Mouse (Mus musculus) hindbrain, embryonic 16.5 days (tissue): ENCODE data around the gene Tenm4. TPM values are rescaled to one million over a fixed set of nuclear protein-coding genes. Genes with fewer than 3 reads are reported as not detected.

Experiments
- ATAC-seq: fragments of 200-750 bp; cut with Nextera tagmentation; 2 replicates; pipeline ENCODE4 v1.8.0; 2017; ENCODE audit warnings: moderate TSS enrichment, moderate library complexity
- H3K27ac ChIP-seq: fragments of 300-500 bp; sonication (generic); 2 replicates; pipeline ENCODE4 v1.5.1; 2014; ENCODE audit warnings: low read depth, mild to moderate bottlenecking, control low read depth, low read length, moderate library complexity
- H3K27me3 ChIP-seq: fragments of 300-500 bp; sonication (generic); replicated peaks from 2 replicates; pipeline ENCODE4 v1.6.1; 2014; ENCODE audit warnings: low read length; ENCODE audit not compliant: control insufficient read depth, insufficient read depth
- H3K36me3 ChIP-seq: fragments of 300-500 bp; sonication (generic); 2 replicates; pipeline ENCODE4 v1.6.1; 2014; ENCODE audit warnings: mild to moderate bottlenecking, low read length, moderate library complexity, mixed read lengths; ENCODE audit not compliant: control insufficient read depth, insufficient read depth
- H3K4me1 ChIP-seq: fragments of 300-500 bp; sonication (generic); 2 replicates; pipeline ENCODE4 v1.6.1; 2014; ENCODE audit warnings: low read depth, low read length; ENCODE audit not compliant: control insufficient read depth, insufficient read depth
- H3K4me2 ChIP-seq: fragments of 300-500 bp; sonication (generic); 2 replicates; pipeline ENCODE4 v1.6.1; 2014; ENCODE audit warnings: mild to moderate bottlenecking, low read length, control low read depth, moderate library complexity
- H3K4me3 ChIP-seq: fragments of 300-500 bp; sonication (generic); 2 replicates; pipeline ENCODE4 v1.5.1; 2014; ENCODE audit warnings: mild to moderate bottlenecking, low read length, control low read depth, moderate library complexity
- H3K9ac ChIP-seq: fragments of 300-500 bp; sonication (generic); 2 replicates; pipeline ENCODE4 v1.6.1; 2014; ENCODE audit warnings: low read depth, mild to moderate bottlenecking, control low read depth, low read length, moderate library complexity
- H3K9me3 ChIP-seq: fragments of 300-500 bp; sonication (generic); 2 replicates; pipeline ENCODE4 v1.6.1; 2014; ENCODE audit warnings: mild to moderate bottlenecking, low read length, moderate library complexity; ENCODE audit not compliant: control insufficient read depth
- WGBS: fragments of 180-500 bp; shearing (Covaris S2); extraction: QIAGEN DNeasy Blood & Tissue Kit; methylation state at CpG from one replicate; pipeline ENCODE4 v1.1.7; 2014; 5-methylcytosine and 5-hydroxymethylcytosine counted together
- polyA plus RNA-seq: library from polyadenylated mRNA; unstranded; fragments of >200 nt; fragmentation: Nextera tagmentation; extraction: Ambion mirVana; gene quantifications from 2 replicates; pipeline ENCODE4 v1.2.1, GENCODE M21; 2015

The Tenm4 gene
- polyA plus RNA-seq, 1 experiment from 2014 or later = 32.4 TPM

DNA sequence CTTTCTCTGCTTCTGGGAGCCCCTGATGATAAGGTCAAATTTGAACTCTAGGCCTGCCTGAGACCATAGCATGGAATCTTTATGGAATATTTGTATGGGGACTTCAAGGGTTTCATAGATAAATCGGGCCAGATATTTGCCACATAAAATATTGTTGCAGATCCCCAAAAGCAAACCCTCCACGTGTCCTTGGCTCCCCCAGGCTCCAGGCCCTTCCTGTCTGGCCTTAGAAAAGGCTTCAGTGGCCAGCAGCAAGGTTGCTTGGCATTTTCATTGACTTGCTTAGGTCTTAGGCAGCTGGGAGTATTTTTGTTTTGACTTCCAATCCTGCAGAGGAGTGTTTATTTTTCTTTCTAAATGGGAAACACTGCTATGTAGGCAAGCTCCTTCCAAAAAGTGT lies 477.6 kb downstream of the Tenm4 start:
- WGBS = 81% methylated on average over 2 of the region's 2 CpGs
- no peaks in the 10 kb centered on the region for H3K9me3 ChIP-seq
- H3K36me3 ChIP-seq = no peaks in the 10 kb centered on the region
- H3K27me3 ChIP-seq = peaks cover 2% of the 10 kb centered on the region; the same call in 1 of the 2 replicates
- no peak for ATAC-seq
- H3K9ac ChIP-seq = no peak overlapping the region
- H3K4me2 ChIP-seq = no peak overlapping the region
- H3K4me1 ChIP-seq = peaks cover 27% of the 10 kb centered on the region
- H3K27ac ChIP-seq = no peak overlapping the region
- H3K4me3 ChIP-seq = no peak overlapping the region

DNA sequence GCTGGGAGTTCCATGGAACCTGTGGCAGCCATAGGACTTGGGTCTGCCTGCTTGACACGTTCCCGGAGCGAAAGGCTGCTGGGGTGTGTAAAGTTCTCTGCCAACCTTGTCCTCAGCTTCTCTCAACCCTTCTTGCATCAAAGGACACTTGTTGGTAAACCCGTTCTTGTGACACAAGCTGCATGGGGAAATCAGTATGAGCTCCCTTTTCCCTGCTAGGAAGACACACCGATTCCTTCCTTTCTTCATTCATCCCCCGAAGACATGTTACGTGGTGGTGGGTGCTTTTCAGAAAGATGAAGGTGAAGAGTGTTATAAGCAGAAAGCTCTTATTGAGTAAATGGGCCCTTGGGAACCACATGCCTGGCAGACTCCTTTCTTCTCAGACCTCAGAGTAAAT lies 478.1 kb downstream of the Tenm4 start:
- no peaks in the 10 kb centered on the region for H3K9me3 ChIP-seq
- H3K4me1 ChIP-seq = peaks cover 24% of the 10 kb centered on the region
- H3K27me3 ChIP-seq = peaks cover 2% of the 10 kb centered on the region; the same call in 1 of the 2 replicates
- H3K9ac ChIP-seq = no peak overlapping the region
- no peak for ATAC-seq
- WGBS = 84% methylated on average over 7 of the region's 7 CpGs
- no peaks in the 10 kb centered on the region for H3K36me3 ChIP-seq
- H3K27ac ChIP-seq = no peak overlapping the region
- H3K4me3 ChIP-seq = no peak overlapping the region
- H3K4me2 ChIP-seq = no peak overlapping the region

- H3K9me3 ChIP-seq = no peaks in the 10 kb centered on the region
- WGBS = 19% methylated on average over 2 of the region's 2 CpGs
- no peak overlapping the region for H3K4me3 ChIP-seq
- peaks cover 2% of the 10 kb centered on the region; the same call in 1 of the 2 replicates for H3K27me3 ChIP-seq
- no peak overlapping the region for H3K9ac ChIP-seq
- peaks cover 21% of the 10 kb centered on the region for H3K4me1 ChIP-seq
- H3K27ac ChIP-seq = no peak overlapping the region
- no peak overlapping the region for H3K4me2 ChIP-seq
- no peaks in the 10 kb centered on the region for H3K36me3 ChIP-seq
- ATAC-seq = no peak
These were observed 479.4 kb downstream of the Tenm4 start for GRCm38 (mm10) chr7:96650435-96650834.

DNA sequence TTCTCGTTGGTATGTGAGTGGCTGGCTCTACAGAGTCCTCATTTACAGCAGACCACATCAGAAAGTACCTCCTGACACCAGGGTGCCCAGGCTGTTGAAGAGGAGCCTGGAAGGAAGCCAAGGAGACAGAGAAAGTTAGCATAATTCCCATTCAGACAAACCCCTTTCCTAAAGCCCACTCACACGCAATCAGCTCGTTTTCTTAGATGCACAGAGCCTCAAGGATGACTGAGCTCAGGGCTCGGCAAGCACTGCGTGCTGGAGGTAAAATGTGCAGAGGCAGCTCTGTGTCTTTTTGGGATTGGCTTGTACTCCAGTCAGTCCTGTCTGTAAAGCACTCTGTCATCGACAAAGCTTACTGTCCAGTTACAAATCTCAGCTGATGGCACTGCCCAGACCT lies 480.0 kb downstream of the Tenm4 start:
- Histone ChIP-seq H3K4me2 (no peak overlapping the region), H3K9me3 (no peaks in the 10 kb centered on the region), H3K27me3 (peaks cover 2% of the 10 kb centered on the region; the same call in 1 of the 2 replicates), H3K4me1 (peaks cover 21% of the 10 kb centered on the region), H3K27ac (no peak overlapping the region), H3K4me3 (no peak overlapping the region), H3K36me3 (no peaks in the 10 kb centered on the region), H3K9ac (no peak overlapping the region)
- no peak for ATAC-seq
- WGBS = 26% methylated on average over 6 of the region's 6 CpGs

DNA sequence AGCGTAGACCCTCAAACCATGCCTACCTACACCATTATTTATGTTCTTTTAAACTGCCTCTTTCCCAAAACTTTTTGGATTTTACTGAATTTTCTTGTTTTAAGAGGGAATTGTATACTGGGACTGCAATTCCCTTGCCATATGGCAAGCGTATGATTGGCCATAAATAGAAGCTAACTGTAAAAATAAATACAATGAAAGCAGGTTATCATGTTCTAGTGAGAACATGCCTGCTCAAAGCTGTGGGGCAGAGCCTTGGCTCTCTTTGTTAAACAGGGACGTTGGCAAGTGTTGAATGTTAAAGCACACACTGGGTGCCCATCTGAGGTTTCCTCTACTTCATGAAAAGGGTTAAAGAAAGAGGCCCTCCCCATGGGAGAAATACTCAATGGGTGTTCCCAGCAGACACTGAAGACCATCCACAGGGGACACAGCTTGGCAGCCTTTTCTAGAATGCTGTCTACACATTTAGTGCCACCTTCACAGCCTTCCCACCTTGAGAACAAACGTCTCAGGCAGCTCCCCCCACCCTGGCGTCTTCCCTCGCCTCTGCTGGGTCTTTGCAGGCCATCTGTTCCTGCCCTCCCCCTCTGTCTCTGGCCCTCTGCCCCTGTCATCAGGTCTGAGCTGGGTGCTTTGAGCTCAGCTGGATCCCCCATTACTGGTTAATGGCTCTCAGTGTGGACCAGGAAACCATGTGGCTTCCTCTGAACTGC lies 480.7 kb downstream of the Tenm4 start:
- Histone ChIP-seq H3K4me2 (no peak overlapping the region), H3K4me3 (no peak overlapping the region), H3K4me1 (peaks cover 21% of the 10 kb centered on the region), H3K36me3 (no peaks in the 10 kb centered on the region), H3K9ac (no peak overlapping the region), H3K27ac (no peak overlapping the region), H3K9me3 (no peaks in the 10 kb centered on the region), H3K27me3 (peaks cover 2% of the 10 kb centered on the region; the same call in 1 of the 2 replicates)
- WGBS = 34% methylated on average over 6 of the region's 6 CpGs
- ATAC-seq = peak; percentile 64

GRCm38 (mm10) chr7:96652844-96653243 lies 481.8 kb downstream of the Tenm4 start:
- Histone ChIP-seq H3K9me3 (no peaks in the 10 kb centered on the region), H3K9ac (no peak overlapping the region), H3K27me3 (no peaks in the 10 kb centered on the region), H3K4me3 (no peak overlapping the region), H3K4me1 (peaks cover 21% of the 10 kb centered on the region), H3K4me2 (no peak overlapping the region), H3K36me3 (no peaks in the 10 kb centered on the region), H3K27ac (no peak overlapping the region)
- ATAC-seq = no peak
- WGBS = 34% methylated on average over 3 of the region's 3 CpGs

GRCm38 (mm10) chr7:96654206-96654605 lies 483.2 kb downstream of the Tenm4 start:
- Histone ChIP-seq H3K27ac (no peak overlapping the region), H3K4me1 (peaks cover 21% of the 10 kb centered on the region), H3K4me3 (no peak overlapping the region), H3K9me3 (no peaks in the 10 kb centered on the region), H3K36me3 (no peaks in the 10 kb centered on the region), H3K27me3 (no peaks in the 10 kb centered on the region), H3K9ac (no peak overlapping the region), H3K4me2 (no peak overlapping the region)
- WGBS = 48% methylated on average over 2 of the region's 2 CpGs
- no peak for ATAC-seq

DNA sequence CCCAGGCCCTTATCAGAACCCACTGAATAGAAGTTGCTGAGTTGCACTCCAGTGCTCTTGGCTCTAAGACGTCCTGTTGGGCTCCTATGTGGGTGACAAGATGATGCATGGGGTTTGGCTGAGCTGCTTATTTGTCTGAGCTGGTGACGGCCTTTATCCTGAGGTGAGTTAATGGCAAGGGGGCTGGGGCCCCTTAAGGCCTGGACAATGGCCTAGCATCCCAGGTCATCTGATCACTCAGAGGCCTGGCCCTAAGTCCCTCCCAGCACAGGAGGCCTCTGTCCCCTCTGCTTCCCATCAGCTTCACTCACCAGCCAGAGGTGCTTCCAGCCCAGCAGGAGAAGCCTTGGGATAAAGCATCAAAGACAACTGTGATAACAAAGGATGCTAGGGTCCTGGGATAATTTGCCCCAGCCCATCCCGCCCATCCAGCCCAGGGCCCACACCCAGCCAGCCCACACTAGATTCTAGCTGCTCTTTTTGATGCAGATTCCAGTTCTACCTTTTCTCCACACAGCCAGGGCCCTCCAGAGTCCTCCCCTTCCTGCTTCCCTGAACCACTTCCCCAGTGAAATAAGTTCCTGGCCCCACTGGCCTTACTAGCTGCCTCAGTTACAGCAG lies 484.2 kb downstream of the Tenm4 start:
- Histone ChIP-seq H3K9ac (no peak overlapping the region), H3K4me2 (no peak overlapping the region), H3K36me3 (no peaks in the 10 kb centered on the region), H3K9me3 (no peaks in the 10 kb centered on the region), H3K27me3 (no peaks in the 10 kb centered on the region), H3K27ac (no peak overlapping the region), H3K4me3 (no peak overlapping the region), H3K4me1 (peaks cover 21% of the 10 kb centered on the region)
- no peak for ATAC-seq
- WGBS = 51% methylated on average over 3 of the region's 3 CpGs

DNA sequence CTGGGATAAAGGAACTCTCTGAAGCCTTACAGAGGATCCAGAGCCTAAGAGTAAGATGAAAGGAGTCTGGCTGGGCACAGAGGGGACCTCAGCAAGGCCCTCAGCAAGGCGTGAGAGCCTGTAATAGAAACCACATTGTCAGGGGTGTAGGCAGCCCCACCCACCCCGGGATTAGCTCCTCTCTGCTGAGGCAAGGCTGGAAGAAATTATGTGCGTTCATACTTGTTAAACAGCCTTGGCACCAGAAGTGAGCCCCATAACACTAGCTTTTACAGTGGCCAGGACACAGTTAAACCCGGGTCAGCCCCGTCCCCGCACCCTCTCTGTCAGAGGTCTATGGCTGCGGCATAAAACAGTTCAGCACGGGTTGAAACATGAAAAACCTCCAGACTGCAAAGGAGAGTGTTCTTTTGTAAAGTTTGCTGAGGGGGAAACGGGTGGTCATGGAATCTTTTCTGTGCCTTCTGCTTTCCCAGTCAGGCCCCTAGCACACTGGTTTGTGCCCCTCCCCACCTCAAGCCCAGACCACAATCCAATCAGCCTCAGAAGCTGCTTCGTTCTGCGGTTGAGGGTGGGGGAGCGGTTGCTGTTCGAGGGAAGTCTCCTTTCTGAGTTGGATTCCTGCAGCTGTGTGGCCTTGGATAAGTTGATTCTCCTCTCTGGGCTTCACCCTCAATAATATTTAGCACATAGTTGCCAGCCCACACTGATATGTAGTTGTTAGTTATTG lies 486.2 kb downstream of the Tenm4 start:
- H3K27me3 ChIP-seq = no peaks in the 10 kb centered on the region

More for the DNA sequence above, 486.2 kb downstream of the Tenm4 start:
- H3K4me2 ChIP-seq = no peak overlapping the region
- H3K4me1 ChIP-seq = peaks cover 13% of the 10 kb centered on the region
- ATAC-seq = no peak
- no peak overlapping the region for H3K9ac ChIP-seq
- no peaks in the 10 kb centered on the region for H3K9me3 ChIP-seq
- H3K27ac ChIP-seq = no peak overlapping the region
- no peaks in the 10 kb centered on the region for H3K36me3 ChIP-seq
- no peak overlapping the region for H3K4me3 ChIP-seq
- WGBS = 12% methylated on average over 13 of the region's 13 CpGs
